Mouse (Mus musculus) cortical plate, adult 2 months (tissue): ENCODE results near the gene Wdr5.
"Not testable (repeated sequence)": the region's sequence is repeated elsewhere in the genome, so short reads cannot be mapped to it uniquely, and the experiment has no call there.

ENCODE experiments used
- CTCF ChIP-seq: fragments of 200-500 bp; IDR thresholded peaks from 2 replicates; pipeline ENCODE4 v1.5.1; 2011; ENCODE audit warnings: mild to moderate bottlenecking, control low read depth, low read length; ENCODE audit not compliant: insufficient read depth; ENCODE audit errors: extremely low read depth
- POLR2A ChIP-seq: fragments of 200-500 bp; IDR thresholded peaks from 2 replicates; pipeline ENCODE4 v1.6.1; 2011; ENCODE audit warnings: mild to moderate bottlenecking, low read length, control low read depth; ENCODE audit not compliant: insufficient read depth; ENCODE audit errors: extremely low read depth

DNA sequence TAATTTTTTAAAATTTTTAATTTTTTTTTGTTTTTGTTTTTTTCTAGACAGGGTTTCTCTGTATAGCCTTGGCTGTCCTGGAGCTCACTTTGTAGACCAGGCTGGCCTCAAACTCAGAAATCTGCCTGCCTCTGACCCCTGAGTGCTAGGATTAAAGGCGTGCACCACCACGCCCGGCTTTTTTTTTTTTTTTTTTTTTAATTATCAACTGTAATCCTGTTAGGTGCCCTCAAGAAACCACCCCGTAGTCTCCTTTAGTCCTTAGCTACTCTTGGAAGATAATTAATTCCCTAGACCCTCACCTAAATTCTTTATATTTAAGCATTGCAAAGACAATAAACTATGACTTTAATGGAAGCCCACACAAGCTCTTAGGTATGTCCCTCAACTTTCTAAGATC lies 8.3 kb upstream of the Wdr5 start:
- not testable (repeated sequence) for TF ChIP-seq CTCF, POLR2A
